Mouse (Mus musculus): ENCODE measurements around the gene Bud23.

DNA sequence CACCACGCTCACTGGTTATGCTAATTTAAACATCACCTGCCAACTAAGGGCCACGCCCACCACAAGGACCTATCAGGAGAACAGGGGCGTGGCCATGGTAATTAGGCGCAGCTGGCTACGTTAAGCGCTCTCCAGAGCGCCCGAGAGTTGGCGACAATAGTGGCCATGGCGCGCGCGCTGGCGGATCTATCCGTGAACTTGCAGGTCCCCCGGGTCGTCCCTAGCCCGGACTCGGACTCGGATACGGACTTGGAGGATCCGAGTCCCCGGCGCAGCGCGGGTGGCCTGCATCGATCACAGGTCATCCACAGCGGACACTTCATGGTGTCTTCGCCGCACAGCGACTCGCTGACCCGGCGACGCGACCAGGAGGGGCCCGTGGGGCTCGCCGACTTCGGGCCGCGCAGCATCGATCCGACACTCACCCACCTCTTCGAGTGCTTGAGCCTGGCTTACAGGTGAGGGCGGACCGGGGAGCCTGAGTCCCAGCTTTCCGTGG lies 42.0 kb upstream of the Bud23 start:
- TF ChIP-seq CTCF (IDR thresholded peaks at IDR 0.05; ENCODE audit: low read depth) (no peak), EP300 (IDR thresholded peaks at IDR 0.05; ENCODE audit: low read depth) (no peak)
